In the genomic region with DNA sequence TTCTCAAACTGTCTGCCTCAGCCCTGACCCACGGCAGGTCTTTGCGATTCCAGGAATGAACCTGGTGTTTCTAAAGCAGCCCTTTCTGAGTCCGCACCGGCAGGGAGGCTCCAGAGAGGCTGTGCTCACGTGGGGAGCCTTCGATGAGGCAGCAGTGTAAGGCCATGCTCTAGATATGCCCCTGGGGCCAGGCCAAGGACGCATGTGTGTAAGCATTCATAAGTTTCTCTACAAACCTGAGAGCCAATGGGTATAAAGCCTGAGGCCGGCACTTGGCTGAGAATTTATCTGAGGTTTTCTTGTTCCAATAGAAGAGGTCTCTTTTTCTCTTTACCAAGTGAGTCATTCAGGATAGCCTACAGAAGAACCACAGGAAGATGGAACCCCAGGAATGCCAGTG, we compare ENCODE assay signal across 21 mouse cellular contexts. TPM values are rescaled to one million over a fixed set of nuclear protein-coding genes. Genes with fewer than 3 reads are reported as not detected.
DNase-seq lines count a peak whose midpoint lies in the region; ATAC-seq and TF ChIP-seq lines count a peak whose summit lies in the region.
"Had no signal": no experiment of that assay in that cellular context is flagged by ENCODE, and none has a peak within 500 bp of the region (broad histone marks: within the 10 kb centered on the region; RNA-seq: fewer than 3 reads in every experiment).

No protein-coding gene starts in this region.

- H3K27me3 ChIP-seq in embryonic facial prominence, embryonic 14.5 days (replicated peaks; ENCODE audit: control insufficient read depth, insufficient read depth, low read length), result no peaks in the 10 kb centered on the region
- no peaks in the 10 kb centered on the region for H3K27me3 ChIP-seq in embryonic facial prominence, embryonic 10.5 days (replicated peaks; ENCODE audit: low read depth, poor library complexity, severe bottlenecking)
- no peaks in the 10 kb centered on the region for H3K27me3 ChIP-seq in heart, postnatal 0 days (ENCODE audit: control insufficient read depth, insufficient read depth, low read length)
- H3K27me3 ChIP-seq in myocyte (ENCODE audit: control insufficient read depth, insufficient read depth, insufficient read length), result no peaks in the 10 kb centered on the region
- H3K27me3 ChIP-seq: embryonic facial prominence, embryonic 12.5 days; hindbrain, embryonic 15.5 days; intestine, embryonic 15.5 days had no signal

- H3K4me3 ChIP-seq in embryonic facial prominence, embryonic 14.5 days (ENCODE audit: low read depth, low read length), result no peak overlapping the region
- no peak overlapping the region for H3K4me3 ChIP-seq in embryonic facial prominence, embryonic 10.5 days
- no peak overlapping the region for H3K4me3 ChIP-seq in heart, postnatal 0 days (ENCODE audit: low read depth, low read length)
- H3K4me3 ChIP-seq in myocyte, result no peak overlapping the region
- H3K4me3 ChIP-seq: embryonic facial prominence, embryonic 12.5 days; hindbrain, embryonic 15.5 days; intestine, embryonic 15.5 days; midbrain, embryonic 10.5 days had no signal

- TF ChIP-seq EP300 in heart, postnatal 0 days (IDR thresholded peaks at IDR 0.05; ENCODE audit: low read depth), result no peak

- no peaks in the 10 kb centered on the region for H3K79me2 ChIP-seq in myocyte (ENCODE audit: control insufficient read depth, insufficient read depth)

- no peak for DNase-seq in embryonic facial prominence, embryonic 14.5 days (ENCODE audit: low spot score)
- DNase-seq in embryonic facial prominence, embryonic 10.5 days (ENCODE audit: low spot score), result no peak
- peak; percentile 16 for DNase-seq in heart, postnatal 0 days (ENCODE audit: low spot score)
- DNase-seq in heart, adult 11 months, result no peak
- peak; percentile 51 for DNase-seq in R1 (ENCODE audit: low read depth, low spot score)
- DNase-seq in kidney, postnatal 14 days, result no peak
- DNase-seq: cerebellum, adult 8-10 months; heart, postnatal 14 days; kidney, adult 9 months; kidney, postnatal 36 days; thymus, postnatal 25 days had no signal

- TF ChIP-seq CTCF in heart, postnatal 0 days (IDR thresholded peaks at IDR 0.05; ENCODE audit: low read depth), result no peak

- H3K36me3 ChIP-seq in embryonic facial prominence, embryonic 14.5 days (ENCODE audit: control insufficient read depth, insufficient read depth, low read length), result peaks cover 11% of the 10 kb centered on the region; the same call in 1 of the 2 replicates
- peaks cover 92% of the 10 kb centered on the region for H3K36me3 ChIP-seq in embryonic facial prominence, embryonic 10.5 days (replicated peaks)
- H3K36me3 ChIP-seq in heart, postnatal 0 days (replicated peaks; ENCODE audit: control insufficient read depth, insufficient read depth, low read length), result no peaks in the 10 kb centered on the region
- no peaks in the 10 kb centered on the region for H3K36me3 ChIP-seq in myocyte (ENCODE audit: control insufficient read depth, insufficient read depth)
- H3K36me3 ChIP-seq: hindbrain, embryonic 15.5 days; intestine, embryonic 15.5 days had no signal

- no peak overlapping the region for H3K4me2 ChIP-seq in embryonic facial prominence, embryonic 14.5 days (ENCODE audit: low read depth, low read length)
- H3K4me2 ChIP-seq in heart, postnatal 0 days (ENCODE audit: low read depth, low read length), result no peak overlapping the region
- H3K4me2 ChIP-seq in myocyte (ENCODE audit: low read depth), result peak overlapping the region; percentile 13
- H3K4me2 ChIP-seq: embryonic facial prominence, embryonic 12.5 days; hindbrain, embryonic 15.5 days; intestine, embryonic 15.5 days had no signal

- H3ac ChIP-seq in myocyte (ENCODE audit: control insufficient read depth, insufficient read length), result no peak overlapping the region

- no peaks in the 10 kb centered on the region for H3K9me3 ChIP-seq in embryonic facial prominence, embryonic 14.5 days (ENCODE audit: control insufficient read depth, low read length)
- no peaks in the 10 kb centered on the region for H3K9me3 ChIP-seq in embryonic facial prominence, embryonic 10.5 days
- no peaks in the 10 kb centered on the region for H3K9me3 ChIP-seq in heart, postnatal 0 days (replicated peaks; ENCODE audit: control insufficient read depth, low read length)
- H3K9me3 ChIP-seq: embryonic facial prominence, embryonic 12.5 days; hindbrain, embryonic 15.5 days; intestine, embryonic 15.5 days; midbrain, embryonic 10.5 days had no signal

- H3K9ac ChIP-seq in embryonic facial prominence, embryonic 14.5 days (ENCODE audit: low read depth, low read length), result no peak overlapping the region
- no peak overlapping the region for H3K9ac ChIP-seq in heart, postnatal 0 days (replicated peaks; ENCODE audit: low read depth, low read length)
- H3K9ac ChIP-seq: embryonic facial prominence, embryonic 12.5 days; hindbrain, embryonic 15.5 days; intestine, embryonic 15.5 days; liver, embryonic 14.5 days had no signal

- 0 out of 2 replicates have a peak, but pooled peaks have one; percentile 31 for ATAC-seq in embryonic facial prominence, embryonic 14.5 days (ENCODE audit: low read depth)
- ATAC-seq in heart, postnatal 0 days (ENCODE audit: insufficient read depth, low read depth), result peak; percentile 49; the same call in 1 of the 2 replicates
- ATAC-seq: CD4-positive, CD25-positive, alpha-beta regulatory T cell, adult 4 months; forebrain, embryonic 14.5 days; intestine, embryonic 15.5 days had no signal

- H3K27ac ChIP-seq in embryonic facial prominence, embryonic 14.5 days (replicated peaks; ENCODE audit: low read depth, low read length), result no peak overlapping the region
- H3K27ac ChIP-seq in embryonic facial prominence, embryonic 10.5 days (replicated peaks), result no peak overlapping the region
- H3K27ac ChIP-seq in heart, postnatal 0 days (ENCODE audit: low read depth), result no peak overlapping the region
- H3K27ac ChIP-seq: embryonic facial prominence, embryonic 12.5 days; hindbrain, embryonic 15.5 days; intestine, embryonic 15.5 days; liver, embryonic 14.5 days; macrophage; midbrain, embryonic 10.5 days had no signal

- WGBS in embryonic facial prominence, embryonic 14.5 days, result 42% methylated on average over 8 of the region's 8 CpGs
- WGBS in embryonic facial prominence, embryonic 10.5 days, result 63% methylated on average over 8 of the region's 8 CpGs
- 37% methylated on average over 8 of the region's 8 CpGs for WGBS in heart, postnatal 0 days

- no peaks in the 10 kb centered on the region for H3K4me1 ChIP-seq in embryonic facial prominence, embryonic 14.5 days (ENCODE audit: control insufficient read depth, insufficient read depth, low read length)
- H3K4me1 ChIP-seq in embryonic facial prominence, embryonic 10.5 days, result 0 out of 2 replicates have a peak, but pooled peaks cover 3% of the 10 kb centered on the region
- H3K4me1 ChIP-seq in heart, postnatal 0 days (ENCODE audit: control insufficient read depth, insufficient read depth), result peaks cover 15% of the 10 kb centered on the region
- H3K4me1 ChIP-seq: intestine, embryonic 15.5 days; midbrain, embryonic 10.5 days had no signal

- no peak for TF ChIP-seq POLR2A in myocyte (IDR thresholded peaks at IDR 0.05; ENCODE audit: insufficient read length, low read depth)

TF ChIP-seq in myocyte, 11 proteins besides CTCF, POLR2A, EP300 and RAD21:
- TF ChIP-seq TCF12 (IDR thresholded peaks at IDR 0.05; ENCODE audit: insufficient read depth, poor library complexity, severe bottlenecking) (no peak), CEBPB (IDR thresholded peaks at IDR 0.05; ENCODE audit: insufficient read depth, poor library complexity, severe bottlenecking) (no peak), MYOD1 (IDR thresholded peaks at IDR 0.05; ENCODE audit: control insufficient read depth in 1 of 3, insufficient read length in 2 of 3, low read depth in 2 of 3) (no peak), MAX (IDR thresholded peaks at IDR 0.05; ENCODE audit: low read depth) (no peak), REST (IDR thresholded peaks at IDR 0.05; ENCODE audit: insufficient read depth, insufficient read length) (no peak), POLR2AphosphoS2 (IDR thresholded peaks at IDR 0.05; ENCODE audit: insufficient read length, low read depth) (no peak), MYOG (IDR thresholded peaks at IDR 0.05; ENCODE audit: control insufficient read depth in 1 of 3, insufficient read depth in 1 of 3, insufficient read length in 2 of 3, low read depth in 2 of 3) (no peak), E2F4 (IDR thresholded peaks at IDR 0.05; ENCODE audit: insufficient read depth) (no peak)

RNA-seq across cellular contexts. Expression of gene Igfbp2, which starts 15.1 kb away (rescaled TPM):
- 446 and 451 TPM in 2 replicates for polyA plus RNA-seq in embryonic facial prominence, embryonic 14.5 days (2014; fragmentation: Nextera tagmentation; extraction: Ambion mirVana)
- polyA plus RNA-seq in embryonic facial prominence, embryonic 10.5 days (2016; fragmentation: Nextera tagmentation; extraction: Ambion mirVana), result 474 and 479 TPM in 2 replicates
- 24.1 and 140 TPM in 2 replicates for total RNA-seq in heart, postnatal 0 days (2014; rRNA removed; ENCODE audit: low replicate concordance)
- polyA plus RNA-seq in heart, postnatal 0 days (2015; fragmentation: Nextera tagmentation; extraction: Ambion mirVana), result 10.2 and 12.7 TPM in 2 replicates
- polyA plus RNA-seq in myocyte (2012; fragmentation: generic; extraction: Trizol), result 83.7 TPM
- total RNA-seq: common myeloid progenitor, adult 5-6 weeks had no signal
- polyA plus RNA-seq: CD4-positive, CD25-positive, alpha-beta regulatory T cell, adult 4 months; macrophage had no signal

RNA-seq across cellular contexts. Expression of gene Igfbp5, which starts 35.3 kb away (rescaled TPM):
- 131 and 138 TPM in 2 replicates for polyA plus RNA-seq in embryonic facial prominence, embryonic 14.5 days (2014; fragmentation: Nextera tagmentation; extraction: Ambion mirVana)
- polyA plus RNA-seq in embryonic facial prominence, embryonic 10.5 days (2016; fragmentation: Nextera tagmentation; extraction: Ambion mirVana), result 75.4 and 87.4 TPM in 2 replicates
- total RNA-seq in heart, postnatal 0 days (2014; rRNA removed; ENCODE audit: low replicate concordance), result 147 and 170 TPM in 2 replicates
- 50.8 and 55.4 TPM in 2 replicates for polyA plus RNA-seq in heart, postnatal 0 days (2015; fragmentation: Nextera tagmentation; extraction: Ambion mirVana)
- polyA plus RNA-seq in myocyte (2012; fragmentation: generic; extraction: Trizol), result 691 TPM
- polyA plus RNA-seq: CD4-positive, CD25-positive, alpha-beta regulatory T cell, adult 4 months had no signal

Comparison
In these comparisons a context has a peak if more than half of its experiments do, and no peak if none do; other contexts are left out.
1. DNase-seq: peak in heart, postnatal 0 days (single experiment) and R1 (single experiment); none in embryonic facial prominence, embryonic 14.5 days (single experiment), embryonic facial prominence, embryonic 10.5 days (single experiment), heart, adult 11 months (single experiment) and kidney, postnatal 14 days (single experiment).